Mouse (Mus musculus) lung, postnatal 0 days (tissue): Measurements from ENCODE around the gene Ralgps2. TPM values are rescaled to one million over a fixed set of nuclear protein-coding genes. Genes with fewer than 3 reads are reported as not detected.

Experiments
- ATAC-seq: fragments of 200-750 bp; cut with Nextera tagmentation; 2 replicates; pipeline ENCODE4 v1.8.0; 2017; ENCODE audit warnings: moderate library complexity
- DNase-seq: peaks from one replicate; pipeline ENCODE4 v3.0.0-alpha.2; 2016; ENCODE audit warnings: low spot score
- H3K27ac ChIP-seq: fragments of 300-500 bp; sonication (generic); 2 replicates; pipeline ENCODE4 v1.5.1; 2014; ENCODE audit warnings: antibody characterized with exemption, mild to moderate bottlenecking, low read length, mixed read lengths
- H3K27me3 ChIP-seq: fragments of 300-500 bp; sonication (generic); replicated peaks from 2 replicates; pipeline ENCODE4 v1.6.1; 2014; ENCODE audit warnings: low read length, mixed read lengths; ENCODE audit not compliant: insufficient read depth
- H3K36me3 ChIP-seq: fragments of 300-500 bp; sonication (generic); 2 replicates; pipeline ENCODE4 v1.6.1; 2014; ENCODE audit warnings: low read length, mixed read lengths; ENCODE audit not compliant: insufficient read depth
- H3K4me1 ChIP-seq: fragments of 300-500 bp; sonication (generic); 2 replicates; pipeline ENCODE4 v1.6.1; 2014; ENCODE audit warnings: antibody characterized with exemption, low read depth, low read length, mixed read lengths; ENCODE audit not compliant: insufficient read depth
- H3K4me2 ChIP-seq: fragments of 300-500 bp; sonication (generic); replicated peaks from 2 replicates; pipeline ENCODE4 v1.6.1; 2014; ENCODE audit warnings: low read depth, mild to moderate bottlenecking, low read length, moderate library complexity, mixed read lengths
- H3K4me3 ChIP-seq: fragments of 300-500 bp; sonication (generic); 2 replicates; pipeline ENCODE4 v1.5.1; 2014; ENCODE audit warnings: low read depth, low read length
- H3K9ac ChIP-seq: fragments of 300-500 bp; sonication (generic); replicated peaks from 2 replicates; pipeline ENCODE4 v1.6.1; 2014; ENCODE audit warnings: low read depth, mild to moderate bottlenecking
- H3K9me3 ChIP-seq: fragments of 300-500 bp; sonication (generic); 2 replicates; pipeline ENCODE4 v1.6.1; 2016; ENCODE audit warnings: low read length, mixed read lengths
- CTCF ChIP-seq: IDR thresholded peaks from 2 replicates; pipeline ENCODE4 v1.5.1; 2016; ENCODE audit warnings: antibody characterized with exemption, mild to moderate bottlenecking
- EP300 ChIP-seq: IDR thresholded peaks from 2 replicates; pipeline ENCODE4 v1.6.1; 2016; ENCODE audit warnings: antibody characterized with exemption, mild to moderate bottlenecking, control low read depth
- WGBS: fragments of 180-500 bp; shearing (Covaris S2); extraction: QIAGEN DNeasy Blood & Tissue Kit; methylation state at CpG from one replicate; pipeline ENCODE4 v1.1.7; 2014; 5-methylcytosine and 5-hydroxymethylcytosine counted together
- polyA plus RNA-seq: library from polyadenylated mRNA; unstranded; fragments of >200 nt; fragmentation: Nextera tagmentation; extraction: Ambion mirVana; gene quantifications from 2 replicates; pipeline ENCODE4 v1.2.1, GENCODE M21; 2015

The Ralgps2 gene
- polyA plus RNA-seq, 1 experiment from 2014 or later: 38.3 TPM

GRCm38 (mm10) chr1:156777896-156778295 is 161.5 kb downstream of the Ralgps2 start:
- Histone ChIP-seq H3K36me3 (no peaks in the 10 kb centered on the region), H3K27ac (no peak overlapping the region), H3K4me3 (no peak overlapping the region), H3K4me2 (no peak overlapping the region), H3K9ac (no peak overlapping the region), H3K27me3 (no peaks in the 10 kb centered on the region), H3K4me1 (no peaks in the 10 kb centered on the region), H3K9me3 (no peaks in the 10 kb centered on the region)
- ATAC-seq (no peak), DNase-seq (no peak)
- TF ChIP-seq CTCF (no peak), EP300 (no peak)
- WGBS: 88% methylated on average over 4 of the region's 4 CpGs

GRCm38 (mm10) chr1:156775983-156776382 is 163.4 kb downstream of the Ralgps2 start:
- DNase-seq (no peak), ATAC-seq (no peak)
- Histone ChIP-seq H3K27ac (no peak overlapping the region), H3K27me3 (no peaks in the 10 kb centered on the region), H3K4me3 (no peak overlapping the region), H3K4me2 (no peak overlapping the region), H3K36me3 (no peaks in the 10 kb centered on the region), H3K4me1 (no peaks in the 10 kb centered on the region), H3K9ac (no peak overlapping the region), H3K9me3 (no peaks in the 10 kb centered on the region)
- TF ChIP-seq EP300 (no peak), CTCF (no peak)
- WGBS: 92% methylated on average over 7 of the region's 7 CpGs

- H3K4me1 ChIP-seq: no peaks in the 10 kb centered on the region
- H3K27ac ChIP-seq: no peak overlapping the region
- H3K9ac ChIP-seq: no peak overlapping the region
- DNase-seq (no peak), ATAC-seq (no peak)
- no peak for TF ChIP-seq EP300
- 65% methylated on average over 4 of the region's 4 CpGs for WGBS
- H3K36me3 ChIP-seq: no peaks in the 10 kb centered on the region
- no peaks in the 10 kb centered on the region for H3K27me3 ChIP-seq
- H3K4me3 ChIP-seq: no peak overlapping the region
- no peaks in the 10 kb centered on the region for H3K9me3 ChIP-seq
- H3K4me2 ChIP-seq: no peak overlapping the region
Measured at GRCm38 (mm10) chr1:156775190-156775589, 164.2 kb downstream of the Ralgps2 start.

GRCm38 (mm10) chr1:156770845-156771244 is 168.6 kb downstream of the Ralgps2 start:
- ATAC-seq (no peak), DNase-seq (no peak)
- no peak overlapping the region for H3K4me3 ChIP-seq
- H3K9me3 ChIP-seq: no peaks in the 10 kb centered on the region
- H3K36me3 ChIP-seq: no peaks in the 10 kb centered on the region
- no peak for TF ChIP-seq CTCF
- no peak for TF ChIP-seq EP300
- no peak overlapping the region for H3K27ac ChIP-seq
- H3K4me1 ChIP-seq: no peaks in the 10 kb centered on the region
- no peak overlapping the region for H3K9ac ChIP-seq
- H3K4me2 ChIP-seq: no peak overlapping the region
- no peaks in the 10 kb centered on the region for H3K27me3 ChIP-seq
- WGBS: 96% methylated on average over 10 of the region's 10 CpGs

- H3K36me3 ChIP-seq: no peaks in the 10 kb centered on the region
- ATAC-seq: no peak
- WGBS: 73% methylated on average over 18 of the region's 18 CpGs
- H3K4me1 ChIP-seq: no peaks in the 10 kb centered on the region
- DNase-seq: no peak
- no peaks in the 10 kb centered on the region for H3K9me3 ChIP-seq
- no peak overlapping the region for H3K27ac ChIP-seq
- no peaks in the 10 kb centered on the region for H3K27me3 ChIP-seq
- H3K9ac ChIP-seq: no peak overlapping the region
- H3K4me2 ChIP-seq: no peak overlapping the region
- H3K4me3 ChIP-seq: no peak overlapping the region
- TF ChIP-seq EP300: no peak
- TF ChIP-seq CTCF: no peak
Measured at GRCm38 (mm10) chr1:156769621-156770297, 169.7 kb downstream of the Ralgps2 start.

DNA sequence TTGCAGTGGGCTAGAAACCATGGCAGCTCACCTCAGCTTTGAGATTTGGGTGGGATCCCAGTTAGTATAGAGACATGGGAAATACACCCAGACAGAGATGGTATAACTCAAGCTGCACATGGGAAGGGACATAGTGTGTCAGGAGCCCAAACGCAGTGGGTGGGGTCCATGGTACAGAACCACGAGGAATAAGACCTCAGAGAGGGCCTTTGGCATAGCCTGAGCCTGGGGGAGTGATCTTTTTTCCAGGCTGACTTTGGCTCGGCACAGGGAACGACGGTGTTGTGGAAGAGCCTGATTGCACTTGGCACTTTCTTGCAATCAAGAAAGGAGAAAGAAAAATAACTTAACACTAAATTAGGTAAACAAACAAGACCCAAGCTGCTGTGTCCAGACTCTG is 170.3 kb downstream of the Ralgps2 start:
- ATAC-seq: no peak
- no peaks in the 10 kb centered on the region for H3K9me3 ChIP-seq
- 46% methylated on average over 5 of the region's 5 CpGs for WGBS
- H3K4me3 ChIP-seq: no peak overlapping the region
- DNase-seq: no peak
- no peak overlapping the region for H3K27ac ChIP-seq
- TF ChIP-seq EP300 (no peak), CTCF (no peak)
- H3K27me3 ChIP-seq: no peaks in the 10 kb centered on the region
- H3K4me2 ChIP-seq: no peak overlapping the region
- no peaks in the 10 kb centered on the region for H3K36me3 ChIP-seq
- no peak overlapping the region for H3K9ac ChIP-seq
- H3K4me1 ChIP-seq: no peaks in the 10 kb centered on the region

- TF ChIP-seq CTCF: no peak
- TF ChIP-seq EP300: no peak
- H3K4me3 ChIP-seq: no peak overlapping the region
- no peak for DNase-seq
- no peaks in the 10 kb centered on the region for H3K4me1 ChIP-seq
- H3K27ac ChIP-seq: no peak overlapping the region
- no peaks in the 10 kb centered on the region for H3K36me3 ChIP-seq
- no peak overlapping the region for H3K9ac ChIP-seq
- WGBS: 72% methylated on average over 3 of the region's 3 CpGs
- no peaks in the 10 kb centered on the region for H3K9me3 ChIP-seq
- no peak overlapping the region for H3K4me2 ChIP-seq
- H3K27me3 ChIP-seq: no peaks in the 10 kb centered on the region
- ATAC-seq: no peak
Measured at GRCm38 (mm10) chr1:156765311-156765710, 174.1 kb downstream of the Ralgps2 start.
